Mouse (Mus musculus) E14TG2a.4 (cell line): ENCODE data around the gene Rnft2.

Experiments used
- CTCF ChIP-seq: conservative IDR thresholded peaks from 2 replicates; pipeline ENCODE4 v1.5.1; 2014; ENCODE audit warnings: low read length
- POU5F1 ChIP-seq: IDR thresholded peaks from 2 replicates; pipeline ENCODE4 v1.6.1; 2014; ENCODE audit warnings: low read length, borderline replicate concordance

DNA sequence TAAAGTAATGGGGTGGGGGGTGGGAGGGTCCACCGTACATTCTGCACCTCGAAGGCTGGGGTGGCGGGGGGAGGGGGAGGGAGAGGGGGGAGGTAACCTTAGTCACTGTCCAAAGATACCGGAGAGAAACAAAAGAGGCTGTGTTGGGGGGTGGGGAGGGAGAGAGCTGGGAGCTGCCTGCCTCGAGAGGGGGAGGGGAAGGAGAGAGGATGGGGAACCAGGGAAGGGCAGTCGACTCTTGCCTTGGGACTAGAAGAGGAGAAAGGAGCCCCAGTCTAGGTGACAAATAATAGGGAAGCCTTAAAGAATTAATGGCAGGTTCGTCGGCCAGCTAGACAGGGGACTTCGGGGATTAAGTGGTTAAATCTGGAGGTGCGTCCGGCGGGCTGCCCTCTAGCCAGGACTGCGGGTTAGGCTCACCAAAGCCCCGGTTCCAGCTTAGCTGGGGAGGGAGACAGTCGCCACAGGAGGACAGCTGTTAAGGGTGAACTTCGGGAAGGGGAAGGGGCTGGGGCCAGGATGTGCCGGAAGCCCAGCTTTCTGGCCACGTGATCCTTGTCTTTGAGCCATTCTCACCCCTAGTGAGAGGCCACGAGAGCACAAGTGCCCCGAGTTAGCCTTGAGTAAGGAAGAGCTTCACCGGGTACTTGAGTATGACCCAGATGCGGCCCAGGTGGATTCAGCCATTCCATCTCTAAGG lies 70.5 kb downstream of the Rnft2 start:
- TF ChIP-seq CTCF (no peak), POU5F1 (no peak)
